Comparison of ENCODE assay signal across 13 mouse cellular contexts in genomic region chr19:42069241-42069525, GRCm38 (mm10). TPM values are rescaled to one million over a fixed set of nuclear protein-coding genes. Genes with fewer than 3 reads are reported as not detected.
DNase-seq lines count a peak whose midpoint lies in the region; ATAC-seq and TF ChIP-seq lines count a peak whose summit lies in the region.
"Had no signal": no experiment of that assay in that cellular context is flagged by ENCODE, and none has a peak within 500 bp of the region (broad histone marks: within the 10 kb centered on the region; RNA-seq: fewer than 3 reads in every experiment).

No protein-coding gene starts in this region.

- H3K79me2 ChIP-seq in liver, adult 2 months (ENCODE audit: control insufficient read depth, insufficient read depth, low read length), result no peaks in the 10 kb centered on the region

- no peaks in the 10 kb centered on the region for H3K27me3 ChIP-seq in liver, adult 2 months (ENCODE audit: control insufficient read depth, insufficient read depth, low read length)
- H3K27me3 ChIP-seq in forebrain, embryonic 14.5 days (replicated peaks; ENCODE audit: control insufficient read depth, insufficient read depth, low read length), result no peaks in the 10 kb centered on the region
- H3K27me3 ChIP-seq: embryonic facial prominence, embryonic 12.5 days; limb, embryonic 13.5 days; neural tube, embryonic 13.5 days had no signal

- TF ChIP-seq POLR2A in liver, adult 2 months (IDR thresholded peaks at IDR 0.05; ENCODE audit: extremely low read depth, insufficient read depth, low read length), result no peak

- TF ChIP-seq CTCF in liver, adult 2 months (IDR thresholded peaks at IDR 0.05; ENCODE audit: low read depth, low read length), result peak; percentile 34; the same call in 1 of the 2 replicates

- peak; percentile 34 for DNase-seq in embryo, embryonic 11 days
- DNase-seq in embryo, embryonic 9.5 days (ENCODE audit: extremely low spot score), result no peak
- DNase-seq in liver, adult 2 months (ENCODE audit: extremely low read depth, low read depth, low spot score), result no peak
- DNase-seq in liver, result no peak
- peak; percentile 31 to 36 for DNase-seq in cerebellum, postnatal 36 days
- DNase-seq in lung, postnatal 36 days, result peak; percentile 69
- DNase-seq in forebrain, embryonic 14.5 days (ENCODE audit: low spot score), result no peak
- DNase-seq: thymus, postnatal 14 days had no signal

- 77% methylated on average over 6 of the region's 6 CpGs for WGBS in liver, adult 2 months
- WGBS in forebrain, embryonic 14.5 days, result 76% methylated on average over 6 of the region's 6 CpGs

- H3K4me2 ChIP-seq in forebrain, embryonic 14.5 days (ENCODE audit: low read length), result no peak overlapping the region
- H3K4me2 ChIP-seq: embryonic facial prominence, embryonic 12.5 days; limb, embryonic 13.5 days; neural tube, embryonic 13.5 days had no signal

- no peak overlapping the region for H3K27ac ChIP-seq in liver, adult 2 months (replicated peaks; ENCODE audit: insufficient read depth, low read depth, low read length)
- no peak overlapping the region for H3K27ac ChIP-seq in forebrain, embryonic 14.5 days (ENCODE audit: low read depth, low read length)
- H3K27ac ChIP-seq: embryonic facial prominence, embryonic 12.5 days; limb, embryonic 13.5 days; neural tube, embryonic 13.5 days had no signal

- no peak for ATAC-seq in forebrain, embryonic 14.5 days
- no peak for ATAC-seq in activated CD4-positive, CD25-positive, alpha-beta regulatory T cell, adult 4 months

- peaks cover 29% of the 10 kb centered on the region for H3K36me3 ChIP-seq in liver, adult 2 months (ENCODE audit: control insufficient read depth, insufficient read depth, low read length)
- H3K36me3 ChIP-seq in forebrain, embryonic 14.5 days (ENCODE audit: control insufficient read depth, insufficient read depth, low read length), result peaks cover 5% of the 10 kb centered on the region; the same call in 1 of the 2 replicates
- H3K36me3 ChIP-seq: embryonic facial prominence, embryonic 12.5 days; limb, embryonic 13.5 days had no signal

- H3K4me3 ChIP-seq in liver, adult 2 months (ENCODE audit: insufficient read depth, low read depth, low read length), result no peak overlapping the region
- H3K4me3 ChIP-seq in forebrain, embryonic 14.5 days (ENCODE audit: low read depth, low read length), result no peak overlapping the region
- H3K4me3 ChIP-seq: embryonic facial prominence, embryonic 12.5 days; limb, embryonic 13.5 days; neural tube, embryonic 13.5 days had no signal

- H3K9me3 ChIP-seq in forebrain, embryonic 14.5 days (replicated peaks; ENCODE audit: control insufficient read depth, low read length), result no peaks in the 10 kb centered on the region
- H3K9me3 ChIP-seq: embryonic facial prominence, embryonic 12.5 days; limb, embryonic 13.5 days; neural tube, embryonic 13.5 days had no signal

- peaks cover 11% of the 10 kb centered on the region for H3K4me1 ChIP-seq in liver, adult 2 months (ENCODE audit: control insufficient read depth, insufficient read depth, low read length)
- no peaks in the 10 kb centered on the region for H3K4me1 ChIP-seq in forebrain, embryonic 14.5 days (ENCODE audit: control insufficient read depth, insufficient read depth, low read length)
- H3K4me1 ChIP-seq: embryonic facial prominence, embryonic 12.5 days; limb, embryonic 13.5 days; neural tube, embryonic 13.5 days had no signal

- no peak overlapping the region for H3K9ac ChIP-seq in liver, adult 2 months (ENCODE audit: low read depth, low read length)
- H3K9ac ChIP-seq in forebrain, embryonic 14.5 days (ENCODE audit: low read length), result no peak overlapping the region
- H3K9ac ChIP-seq: embryonic facial prominence, embryonic 12.5 days; limb, embryonic 13.5 days; neural tube, embryonic 13.5 days had no signal

RNA-seq across cellular contexts. Expression of gene Morn4, which starts 17.0 kb away (rescaled TPM):
- 0.09 and 0.13 TPM in 2 replicates for total RNA-seq in liver, adult 2 months (2014; rRNA removed)
- 0.27 and 0.44 TPM in 2 replicates for polyA plus RNA-seq in liver, adult 2 months (2012; rRNA removed)
- polyA plus RNA-seq in forebrain, embryonic 14.5 days (2014; fragmentation: Nextera tagmentation; extraction: Ambion mirVana), result 166 TPM in 2 replicates
- polyA plus RNA-seq in activated CD4-positive, CD25-positive, alpha-beta regulatory T cell, adult 4 months (2017; shearing (Covaris generic)), result not detected

RNA-seq across cellular contexts. Expression of gene 4933411K16Rik, which starts 17.1 kb away (rescaled TPM):
- 13.9 and 17.1 TPM in 2 replicates for total RNA-seq in liver, adult 2 months (2014; rRNA removed)
- 3.5 and 7.0 TPM in 2 replicates for polyA plus RNA-seq in liver, adult 2 months (2012; rRNA removed)
- not detected in 2 replicates for polyA plus RNA-seq in forebrain, embryonic 14.5 days (2014; fragmentation: Nextera tagmentation; extraction: Ambion mirVana)
- not detected for polyA plus RNA-seq in activated CD4-positive, CD25-positive, alpha-beta regulatory T cell, adult 4 months (2017; shearing (Covaris generic))
- polyA plus RNA-seq: embryonic facial prominence, embryonic 12.5 days; heart, embryonic 16.5 days; neural tube, embryonic 13.5 days had no signal

RNA-seq across cellular contexts. Expression of gene Pi4k2a, which starts 21.1 kb away (rescaled TPM):
- 20.2 and 23.8 TPM in 2 replicates for total RNA-seq in liver, adult 2 months (2014; rRNA removed)
- polyA plus RNA-seq in liver, adult 2 months (2012; rRNA removed), result 43.3 and 46.1 TPM in 2 replicates
- 13.2 and 19.5 TPM in 2 replicates for polyA plus RNA-seq in forebrain, embryonic 14.5 days (2014; fragmentation: Nextera tagmentation; extraction: Ambion mirVana)
- 10 to 100 TPM in 1 of 2 experiments, 1 to 10 TPM in 1; 8.1 to 12.4 TPM for polyA plus RNA-seq in activated CD4-positive, CD25-positive, alpha-beta regulatory T cell, adult 4 months (2017; shearing (Covaris generic))

RNA-seq across cellular contexts. Expression of gene Hoga1, which starts 23.8 kb away (rescaled TPM):
- total RNA-seq in liver, adult 2 months (2014; rRNA removed), result 128 and 132 TPM in 2 replicates
- polyA plus RNA-seq in liver, adult 2 months (2012; rRNA removed), result 247 and 290 TPM in 2 replicates
- polyA plus RNA-seq in forebrain, embryonic 14.5 days (2014; fragmentation: Nextera tagmentation; extraction: Ambion mirVana), result 0.76 and 0.90 TPM in 2 replicates
- polyA plus RNA-seq in activated CD4-positive, CD25-positive, alpha-beta regulatory T cell, adult 4 months (2017; shearing (Covaris generic)), result not detected

RNA-seq across cellular contexts. Expression of gene Ankrd2, which starts 33.4 kb away (rescaled TPM):
- 1.1 and 1.2 TPM in 2 replicates for total RNA-seq in liver, adult 2 months (2014; rRNA removed)
- 0.37 and 0.65 TPM in 2 replicates for polyA plus RNA-seq in liver, adult 2 months (2012; rRNA removed)
- polyA plus RNA-seq in forebrain, embryonic 14.5 days (2014; fragmentation: Nextera tagmentation; extraction: Ambion mirVana), result 0.47 TPM in 2 replicates
- not detected for polyA plus RNA-seq in activated CD4-positive, CD25-positive, alpha-beta regulatory T cell, adult 4 months (2017; shearing (Covaris generic))
- polyA plus RNA-seq: heart, embryonic 16.5 days had no signal

Comparison
In these comparisons a context has a peak if more than half of its experiments do, and no peak if none do; other contexts are left out.
1. DNase-seq: peak in embryo, embryonic 11 days (single experiment), cerebellum, postnatal 36 days (2 of 2) and lung, postnatal 36 days (single experiment); none in embryo, embryonic 9.5 days (single experiment), liver, adult 2 months (single experiment), liver (single experiment) and forebrain, embryonic 14.5 days (single experiment).
2. RNA of gene Morn4, which starts 17.0 kb away (polyA plus RNA-seq): 166 TPM in forebrain, embryonic 14.5 days; 0.27 to 0.44 TPM in liver, adult 2 months and not detected in activated CD4-positive, CD25-positive, alpha-beta regulatory T cell, adult 4 months; every median in the first group is over 100 times any median in the second.